Mouse (Mus musculus) olfactory bulb, adult 2 months (tissue): ENCODE data around the gene Slc6a4.

ENCODE experiments used
- CTCF ChIP-seq: fragments of 200-500 bp; IDR thresholded peaks from 2 replicates; pipeline ENCODE4 v1.5.1; 2012; ENCODE audit warnings: low read depth, mild to moderate bottlenecking, low read length, moderate library complexity; ENCODE audit not compliant: insufficient read depth
- POLR2A ChIP-seq: fragments of 200-500 bp; IDR thresholded peaks from 2 replicates; pipeline ENCODE4 v1.6.1; 2012; ENCODE audit warnings: mild to moderate bottlenecking, low read depth, low read length, moderate library complexity; ENCODE audit not compliant: insufficient read depth

GRCm38 (mm10) chr11:76982415-76982814 lies 16.0 kb upstream of the Slc6a4 start:
- TF ChIP-seq CTCF, result no peak
- TF ChIP-seq POLR2A, result no peak
